Mouse (Mus musculus) stomach, postnatal 0 days (tissue): ENCODE results near the gene Zfp69.

Experiments used
- CTCF ChIP-seq: IDR thresholded peaks from 2 replicates; pipeline ENCODE4 v1.5.1; 2016; ENCODE audit warnings: antibody characterized with exemption, low read depth, mild to moderate bottlenecking, moderate library complexity
- EP300 ChIP-seq: optimal IDR thresholded peaks from 2 replicates; pipeline ENCODE3; 2016; ENCODE audit warnings: antibody characterized with exemption

GRCm38 (mm10) chr4:120886131-120886530, 65.4 kb downstream of the Zfp69 start:
- no peak for TF ChIP-seq CTCF
- no peak for TF ChIP-seq EP300
